Mouse (Mus musculus) neutrophil, adult 83 days (primary cell): Measurements from ENCODE around the gene Zfx. TPM values are rescaled to one million over a fixed set of nuclear protein-coding genes. Genes with fewer than 3 reads are reported as not detected.

Experiments used
- total RNA-seq, 2 experiments: library from RNA; stranded (reverse); gene quantifications; one replicate each; pipeline ENCODE4 v1.2.4; 2023

The Zfx gene
- total RNA-seq = 10 to 100 TPM; 24.4 to 30.1 TPM

GRCm38 (mm10) chrX:94123059-94123839, at the start of gene Zfx:
Zfx (minus strand) TSS chrX:94123702.

Other genes with a start within 250 kb of the Zfx start
- not detected for gene AU015836, start 155.0 kb downstream of the Zfx start, total RNA-seq
- 10 to 100 TPM; 68.7 to 72.7 TPM for gene Eif2s3x, start 89.2 kb upstream of the Zfx start, total RNA-seq
- 1 to 10 TPM; 7.2 to 8.5 TPM for gene Klhl15, start 110.9 kb upstream of the Zfx start, total RNA-seq
- not detected for gene Fam90a1b, start 243.1 kb upstream of the Zfx start, total RNA-seq
- gene Apoo, start 243.4 kb upstream of the Zfx start, total RNA-seq = 1 to 10 TPM; 6.9 to 7.5 TPM